Mouse (Mus musculus): Measurements from ENCODE around the gene Fnbp1l.

DNA sequence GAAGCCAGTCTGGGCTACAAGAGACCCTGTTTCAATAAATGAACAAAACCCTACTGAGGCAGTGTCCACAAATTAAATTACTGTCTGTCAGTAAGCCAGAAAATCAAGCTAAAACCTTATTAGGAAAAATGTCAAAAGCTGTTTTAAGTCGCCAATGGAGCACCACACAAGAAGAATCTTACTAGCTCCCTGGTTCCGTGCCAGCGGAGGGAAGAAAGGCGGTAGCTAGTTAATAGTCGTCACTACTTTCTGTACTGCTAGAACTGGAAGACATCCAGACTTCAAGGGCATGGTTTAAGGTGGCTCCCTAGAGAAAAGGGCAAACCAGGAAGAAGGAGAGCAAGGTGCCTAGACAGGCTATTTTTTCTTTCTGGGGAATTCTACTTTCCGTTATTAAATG, 5.1 kb upstream of the Fnbp1l start:
- TF ChIP-seq CTCF (IDR thresholded peaks at IDR 0.05; ENCODE audit: low read depth, low read length) (no peak), GATA1 (IDR thresholded peaks at IDR 0.05; ENCODE audit: borderline replicate concordance, low read length) (no peak)

All from G1E (cell line).